Mouse (Mus musculus) gastrocnemius, postnatal 36 days (tissue): Measurements from ENCODE around the gene Tnfsf18. TPM values are rescaled to one million over a fixed set of nuclear protein-coding genes. Genes with fewer than 3 reads are reported as not detected.

Experiments used
- total RNA-seq, 2 experiments: library from RNA; stranded (reverse); gene quantifications; 2 replicates each; pipeline ENCODE4 v1.2.3; 2021

The Tnfsf18 gene
- total RNA-seq, 2 experiments from 2014 or later = not detected

Other genes with a start within 250 kb of the Tnfsf18 start
- 100 to 1,000 TPM; 104 to 117 TPM for gene Prdx6, start 243.4 kb upstream of the Tnfsf18 start, total RNA-seq
- gene Tnfsf4, start 99.2 kb upstream of the Tnfsf18 start, total RNA-seq = not detected